Mouse (Mus musculus) E14TG2a.4 (cell line): Measurements from ENCODE around the gene Mrgpre.

Source experiments
- H3K27me3 ChIP-seq: 2 replicates; pipeline ENCODE4 v1.6.1; 2014; ENCODE audit warnings: low read length, control low read depth; ENCODE audit not compliant: insufficient read depth
- H3K36me3 ChIP-seq: 2 replicates; pipeline ENCODE4 v1.6.1; 2014; ENCODE audit warnings: low read length, control low read depth; ENCODE audit not compliant: insufficient read depth
- H3K4me1 ChIP-seq: replicated peaks from 2 replicates; pipeline ENCODE4 v1.6.1; 2014; ENCODE audit warnings: low read depth, low read length, control low read depth
- H3K4me3 ChIP-seq: replicated peaks from 2 replicates; pipeline ENCODE4 v1.5.1; 2014; ENCODE audit warnings: mild to moderate bottlenecking, low read length
- H3K9me3 ChIP-seq: 2 replicates; pipeline ENCODE4 v1.6.1; 2014; ENCODE audit warnings: low read length, control low read depth
- CTCF ChIP-seq: conservative IDR thresholded peaks from 2 replicates; pipeline ENCODE4 v1.5.1; 2014; ENCODE audit warnings: low read length
- NANOG ChIP-seq: IDR thresholded peaks from 2 replicates; pipeline ENCODE4 v1.6.1; 2014; ENCODE audit warnings: borderline replicate concordance, low read length, mixed read lengths
- POU5F1 ChIP-seq: IDR thresholded peaks from 2 replicates; pipeline ENCODE4 v1.6.1; 2014; ENCODE audit warnings: low read length, borderline replicate concordance

Gene Mrgpre

GRCm38 (mm10) chr7:143783996-143784829 is at the start of gene Mrgpre:
TSS of gene Mrgpre (minus strand) at chr7:143784500.
- Histone ChIP-seq H3K4me3 (peak within 1 kb of the TSS; percentile 71), H3K27me3 (peaks cover 73% of the 10 kb centered on the region), H3K9me3 (no peaks in the 10 kb centered on the region), H3K4me1 (peaks cover 38% of the 10 kb centered on the region), H3K36me3 (no peaks in the 10 kb centered on the region)
- no peak for TF ChIP-seq POU5F1
- TF ChIP-seq CTCF = no peak
- TF ChIP-seq NANOG = no peak

- Histone ChIP-seq H3K27me3 (no peaks in the 10 kb centered on the region), H3K36me3 (peaks cover 76% of the 10 kb centered on the region), H3K4me3 (no peak overlapping the region), H3K4me1 (peaks cover 74% of the 10 kb centered on the region), H3K9me3 (no peaks in the 10 kb centered on the region)
- TF ChIP-seq NANOG (no peak), CTCF (no peak), POU5F1 (no peak)
These were observed 49.4 kb upstream of the Mrgpre start for GRCm38 (mm10) chr7:143833581-143834190.

GRCm38 (mm10) chr7:143832611-143833010 is 48.3 kb upstream of the Mrgpre start:
- Histone ChIP-seq H3K4me1 (peaks cover 64% of the 10 kb centered on the region), H3K27me3 (no peaks in the 10 kb centered on the region), H3K36me3 (peaks cover 65% of the 10 kb centered on the region), H3K4me3 (no peak overlapping the region), H3K9me3 (no peaks in the 10 kb centered on the region)
- TF ChIP-seq NANOG = no peak
- TF ChIP-seq POU5F1 = no peak
- TF ChIP-seq CTCF = no peak

GRCm38 (mm10) chr7:143832196-143832595 is 47.9 kb upstream of the Mrgpre start:
- Histone ChIP-seq H3K4me1 (peaks cover 64% of the 10 kb centered on the region), H3K4me3 (no peak overlapping the region), H3K36me3 (peaks cover 61% of the 10 kb centered on the region), H3K9me3 (no peaks in the 10 kb centered on the region), H3K27me3 (no peaks in the 10 kb centered on the region)
- TF ChIP-seq POU5F1 = no peak
- no peak for TF ChIP-seq NANOG
- TF ChIP-seq CTCF = no peak

- Histone ChIP-seq H3K27me3 (no peaks in the 10 kb centered on the region), H3K9me3 (no peaks in the 10 kb centered on the region), H3K4me3 (peak overlapping the region; percentile 88), H3K4me1 (peaks cover 52% of the 10 kb centered on the region), H3K36me3 (peaks cover 43% of the 10 kb centered on the region)
- TF ChIP-seq NANOG (no peak), POU5F1 (no peak), CTCF (no peak)
These were observed 46.1 kb upstream of the Mrgpre start for GRCm38 (mm10) chr7:143830399-143830798.

- peak overlapping the region; percentile 88 for H3K4me3 ChIP-seq
- peak; percentile 73 for TF ChIP-seq CTCF
- no peak for TF ChIP-seq POU5F1
- H3K27me3 ChIP-seq = no peaks in the 10 kb centered on the region
- H3K36me3 ChIP-seq = peaks cover 36% of the 10 kb centered on the region
- peaks cover 45% of the 10 kb centered on the region for H3K4me1 ChIP-seq
- no peaks in the 10 kb centered on the region for H3K9me3 ChIP-seq
These were observed 45.4 kb upstream of the Mrgpre start for GRCm38 (mm10) chr7:143829504-143830331.

- H3K9me3 ChIP-seq = no peaks in the 10 kb centered on the region
- no peak overlapping the region for H3K4me3 ChIP-seq
- H3K27me3 ChIP-seq = no peaks in the 10 kb centered on the region
- H3K4me1 ChIP-seq = peaks cover 33% of the 10 kb centered on the region
- H3K36me3 ChIP-seq = peaks cover 9% of the 10 kb centered on the region
- TF ChIP-seq NANOG (no peak), CTCF (no peak), POU5F1 (no peak)
These were observed 42.7 kb upstream of the Mrgpre start for GRCm38 (mm10) chr7:143826985-143827384.

GRCm38 (mm10) chr7:143823266-143823605 is 38.9 kb upstream of the Mrgpre start:
- H3K4me3 ChIP-seq = peak overlapping the region; percentile 88
- H3K36me3 ChIP-seq = peaks cover 9% of the 10 kb centered on the region
- TF ChIP-seq POU5F1 = no peak
- TF ChIP-seq NANOG = no peak
- TF ChIP-seq CTCF = no peak
- H3K27me3 ChIP-seq = no peaks in the 10 kb centered on the region
- H3K9me3 ChIP-seq = no peaks in the 10 kb centered on the region
- peaks cover 24% of the 10 kb centered on the region for H3K4me1 ChIP-seq
